Mouse (Mus musculus) heart, embryonic 13.5 days (tissue): Measurements from ENCODE around the gene Cd244a. TPM values are rescaled to one million over a fixed set of nuclear protein-coding genes. Genes with fewer than 3 reads are reported as not detected.

Experiments
- ATAC-seq: fragments of 200-750 bp; cut with Nextera tagmentation; 2 replicates; pipeline ENCODE4 v1.8.0; 2017; ENCODE audit warnings: moderate TSS enrichment; ENCODE audit not compliant: insufficient number of reproducible peaks, low FRiP score, low TSS enrichment; ENCODE audit errors: extremely low read depth
- H3K27ac ChIP-seq: fragments of 300-500 bp; sonication (generic); replicated peaks from 2 replicates; pipeline ENCODE4 v1.5.1; 2015; ENCODE audit warnings: moderate library complexity, mild to moderate bottlenecking, inconsistent platforms
- H3K27me3 ChIP-seq: fragments of 300-500 bp; sonication (generic); replicated peaks from 2 replicates; pipeline ENCODE4 v1.6.1; 2015; ENCODE audit warnings: mild to moderate bottlenecking, inconsistent platforms
- H3K36me3 ChIP-seq: fragments of 300-500 bp; sonication (generic); 2 replicates; pipeline ENCODE4 v1.6.1; 2015; ENCODE audit warnings: mild to moderate bottlenecking, inconsistent platforms
- H3K4me1 ChIP-seq: fragments of 300-500 bp; sonication (generic); 2 replicates; pipeline ENCODE4 v1.6.1; 2015; ENCODE audit warnings: inconsistent platforms
- H3K4me2 ChIP-seq: fragments of 300-500 bp; sonication (generic); 2 replicates; pipeline ENCODE4 v1.6.1; 2015; ENCODE audit warnings: inconsistent platforms, mild to moderate bottlenecking, moderate library complexity
- H3K4me3 ChIP-seq: fragments of 300-500 bp; sonication (generic); 2 replicates; pipeline ENCODE4 v1.5.1; 2015; ENCODE audit warnings: moderate library complexity, mild to moderate bottlenecking, inconsistent platforms
- H3K9ac ChIP-seq: fragments of 300-500 bp; sonication (generic); 2 replicates; pipeline ENCODE4 v1.6.1; 2015; ENCODE audit warnings: inconsistent platforms, mild to moderate bottlenecking, moderate library complexity
- H3K9me3 ChIP-seq: fragments of 300-500 bp; sonication (generic); 2 replicates; pipeline ENCODE4 v1.6.1; 2016; ENCODE audit warnings: inconsistent platforms
- WGBS: fragments of 180-500 bp; shearing (Covaris S2); methylation state at CpG from one replicate; pipeline ENCODE4 v1.1.7; 2015; ENCODE audit warnings: mixed read lengths; 5-methylcytosine and 5-hydroxymethylcytosine counted together
- microRNA-seq: library from miRNA; unstranded; fragments of <30 nt; microRNA quantifications from one replicate; pipeline ENCODE4, GENCODE M21; 2016
- polyA plus RNA-seq: library from polyadenylated mRNA; unstranded; fragments of >200 nt; fragmentation: Nextera tagmentation; extraction: Ambion mirVana; gene quantifications from 2 replicates; pipeline ENCODE4 v1.2.1, GENCODE M21; 2015

Gene Cd244a
- polyA plus RNA-seq, 1 experiment from 2014 or later: 0.11 TPM

GRCm38 (mm10) chr1:171648840-171649239 is 89.8 kb downstream of the Cd244a start:
- Histone ChIP-seq H3K27me3 (no peaks in the 10 kb centered on the region), H3K4me1 (no peaks in the 10 kb centered on the region), H3K4me3 (no peak overlapping the region), H3K27ac (no peak overlapping the region), H3K4me2 (no peak overlapping the region), H3K9ac (no peak overlapping the region), H3K36me3 (no peaks in the 10 kb centered on the region), H3K9me3 (no peaks in the 10 kb centered on the region)
- 70% methylated on average over 8 of the region's 8 CpGs for WGBS
- ATAC-seq: no peak

- Histone ChIP-seq H3K9me3 (no peaks in the 10 kb centered on the region), H3K9ac (no peak within 1 kb of the TSS), H3K4me1 (no peaks in the 10 kb centered on the region), H3K4me3 (no peak within 1 kb of the TSS), H3K27me3 (no peaks in the 10 kb centered on the region), H3K27ac (no peak within 1 kb of the TSS), H3K4me2 (no peak within 1 kb of the TSS), H3K36me3 (no peaks in the 10 kb centered on the region)
- no peak for ATAC-seq
- 82% methylated on average over 5 of the region's 5 CpGs for WGBS
Observed at GRCm38 (mm10) chr1:171652734-171653133, 93.7 kb downstream of the Cd244a start, which contains the start of gene Slamf7. Gene Slamf7, minus strand, starts transcription at chr1:171653035.

- 46% methylated on average over 5 of the region's 5 CpGs for WGBS
- Histone ChIP-seq H3K4me2 (no peak overlapping the region), H3K27me3 (no peaks in the 10 kb centered on the region), H3K9ac (no peak overlapping the region), H3K9me3 (no peaks in the 10 kb centered on the region), H3K4me3 (no peak overlapping the region), H3K27ac (no peak overlapping the region), H3K4me1 (no peaks in the 10 kb centered on the region), H3K36me3 (no peaks in the 10 kb centered on the region)
- ATAC-seq: no peak
Observed at GRCm38 (mm10) chr1:171658561-171658991, 99.6 kb downstream of the Cd244a start.

Small RNA genes within 50 kb of the gene (microRNA-seq; reads per million reads assigned to microRNA genes)
- gene Mir7683: not detected

Other genes starting within 250 kb of the Cd244a start
- gene Dedd, start 230.0 kb upstream of the Cd244a start, polyA plus RNA-seq: 34.6 and 37.6 TPM in 2 replicates
- gene Nit1, start 213.5 kb upstream of the Cd244a start, polyA plus RNA-seq: 34.8 and 36.9 TPM in 2 replicates
- gene Pfdn2, start 213.5 kb upstream of the Cd244a start, polyA plus RNA-seq: 85.4 and 97.8 TPM in 2 replicates
- gene Klhdc9, start 198.4 kb upstream of the Cd244a start, polyA plus RNA-seq: 0.65 and 0.76 TPM in 2 replicates
- gene Nectin4, start 189.1 kb upstream of the Cd244a start, polyA plus RNA-seq: 0.23 and 0.27 TPM in 2 replicates
- 0.78 and 0.92 TPM in 2 replicates for gene Arhgap30, start 170.2 kb upstream of the Cd244a start, polyA plus RNA-seq
- gene Usf1, start 147.9 kb upstream of the Cd244a start, polyA plus RNA-seq: 52.1 and 53.3 TPM in 2 replicates
- 3.1 and 3.6 TPM in 2 replicates for gene Tstd1, start 140.3 kb upstream of the Cd244a start, polyA plus RNA-seq
- 61.8 and 66.1 TPM in 2 replicates for gene F11r, start 121.7 kb upstream of the Cd244a start, polyA plus RNA-seq
- 12.8 and 15.6 TPM in 2 replicates for gene Alyref2, start 55.7 kb upstream of the Cd244a start, polyA plus RNA-seq
- not detected in 2 replicates for gene Itln1, start 23.9 kb upstream of the Cd244a start, polyA plus RNA-seq
- 0.11 and 0.13 TPM in 2 replicates for gene Ly9, start 48.2 kb downstream of the Cd244a start, polyA plus RNA-seq
- gene Slamf7, start 93.8 kb downstream of the Cd244a start, polyA plus RNA-seq: not detected in 2 replicates
- 1.4 TPM in 2 replicates for gene Cd48, start 122.8 kb downstream of the Cd244a start, polyA plus RNA-seq
- 0.20 and 0.39 TPM in 2 replicates for gene Slamf1, start 207.9 kb downstream of the Cd244a start, polyA plus RNA-seq